Mouse (Mus musculus): Measurements from ENCODE around the gene Gmds.

- TF ChIP-seq POLR2A (IDR thresholded peaks at IDR 0.05; ENCODE audit: extremely low read depth, insufficient read depth, low read length) (no peak), CTCF (IDR thresholded peaks at IDR 0.05; ENCODE audit: extremely low read depth, insufficient read depth, low read length) (no peak)
Observed at GRCm38 (mm10) chr13:32207172-32207908, 131.2 kb downstream of the Gmds start.
